Mouse (Mus musculus) CH12F3 (cell line): ENCODE measurements around the gene Ralbp1.

Experiments
- in situ Hi-C: fragments of 300-500 bp; cut with MboI; formaldehyde crosslinking; loops from 2 replicates; pipeline ENCODE4 v1.14.3; 2020; ENCODE audit warnings: low sequenced_read_pairs

Ralbp1 gene

DNA sequence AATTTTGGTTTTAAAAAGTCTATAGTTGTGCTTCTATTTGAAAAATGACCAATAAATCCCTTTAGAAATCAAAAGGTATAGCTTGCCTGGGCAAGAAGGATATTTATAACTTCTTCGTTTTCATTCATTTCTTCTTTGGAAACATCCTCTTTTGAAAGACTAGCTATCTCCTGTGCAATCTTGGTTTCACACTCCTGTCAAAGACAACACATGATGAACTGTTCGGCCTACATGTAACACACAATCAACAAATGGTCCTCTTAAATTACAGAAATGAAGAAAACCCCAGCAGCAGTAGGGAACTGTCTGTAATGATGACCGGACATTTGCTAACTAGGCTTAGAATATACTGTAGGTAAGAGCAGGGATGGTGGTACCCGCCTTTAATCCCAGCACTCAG lies 31.6 kb downstream of the Ralbp1 start:
- in situ Hi-C loops: loop anchor here (25.0 kb wide), 1 partner anchor 358 kb away; no protein-coding TSS in a partner anchor

GRCm38 (mm10) chr17:65853326-65853725 lies 32.3 kb downstream of the Ralbp1 start:
- in situ Hi-C loops: loop anchor here (25.0 kb wide), 1 partner anchor 359 kb away; no protein-coding TSS in a partner anchor

GRCm38 (mm10) chr17:65851749-65852148 lies 33.8 kb downstream of the Ralbp1 start:
- in situ Hi-C loops: loop anchor here (25.0 kb wide), 1 partner anchor 361 kb away; no protein-coding TSS in a partner anchor

DNA sequence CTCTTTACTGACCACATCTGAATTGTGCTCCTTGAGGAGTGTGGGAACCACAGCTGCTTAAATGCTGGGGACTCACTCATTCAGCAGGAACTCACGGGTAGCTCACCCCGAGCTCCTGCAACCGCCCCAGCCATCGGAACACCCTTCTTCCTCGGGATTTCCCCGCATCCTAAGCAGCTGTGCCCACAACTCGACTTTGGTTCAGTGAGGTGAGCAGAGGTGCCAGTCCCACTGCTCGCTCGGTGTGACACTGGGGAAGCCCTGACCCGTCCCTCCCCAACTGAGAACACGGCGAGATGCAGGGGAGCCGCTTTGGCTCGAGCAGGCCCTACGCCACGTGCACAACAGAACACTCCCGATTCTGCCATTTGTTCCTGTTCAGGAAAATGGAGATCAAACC lies 35.1 kb downstream of the Ralbp1 start:
- in situ Hi-C loops: loop anchor here (25.0 kb wide), 1 partner anchor 362 kb away; no protein-coding TSS in a partner anchor

DNA sequence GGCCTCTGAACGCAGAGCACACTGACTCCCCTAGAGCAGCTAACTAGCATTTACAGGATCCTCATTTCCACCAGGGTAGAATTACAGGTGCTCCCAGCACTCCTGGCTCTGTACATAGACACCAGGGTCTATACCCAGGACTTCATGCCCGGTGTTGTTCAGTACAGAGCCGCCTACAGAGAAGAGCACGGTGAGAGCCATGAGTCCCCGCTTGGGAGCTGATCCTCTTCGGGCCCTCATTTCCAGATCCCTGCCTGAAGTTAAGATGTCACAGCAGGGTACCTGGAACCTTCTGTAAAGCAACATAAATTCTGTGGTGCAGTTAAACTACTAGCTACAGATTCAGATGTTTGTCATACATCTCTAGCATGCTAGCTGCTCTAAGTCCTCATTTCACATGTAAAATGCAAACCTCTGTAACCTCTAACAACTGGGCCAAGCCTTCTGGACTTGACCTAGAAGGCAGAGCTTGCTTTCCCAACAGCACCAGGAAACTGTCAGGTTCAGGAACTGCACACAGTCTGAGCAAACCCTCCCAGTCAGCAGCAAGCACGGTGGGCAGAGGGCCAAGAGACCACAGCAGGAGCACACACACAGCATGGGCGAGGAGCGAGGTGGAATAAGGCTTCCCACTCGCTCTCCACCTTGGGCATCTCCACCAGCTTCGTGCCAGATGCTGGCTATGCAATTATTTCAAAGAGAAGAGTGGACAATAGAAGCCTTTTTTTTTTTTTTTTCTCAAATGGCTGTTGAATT lies 37.7 kb downstream of the Ralbp1 start:
- in situ Hi-C loops: no loop called here

GRCm38 (mm10) chr17:65845423-65845822 lies 40.2 kb downstream of the Ralbp1 start:
- in situ Hi-C loops: no loop called here

DNA sequence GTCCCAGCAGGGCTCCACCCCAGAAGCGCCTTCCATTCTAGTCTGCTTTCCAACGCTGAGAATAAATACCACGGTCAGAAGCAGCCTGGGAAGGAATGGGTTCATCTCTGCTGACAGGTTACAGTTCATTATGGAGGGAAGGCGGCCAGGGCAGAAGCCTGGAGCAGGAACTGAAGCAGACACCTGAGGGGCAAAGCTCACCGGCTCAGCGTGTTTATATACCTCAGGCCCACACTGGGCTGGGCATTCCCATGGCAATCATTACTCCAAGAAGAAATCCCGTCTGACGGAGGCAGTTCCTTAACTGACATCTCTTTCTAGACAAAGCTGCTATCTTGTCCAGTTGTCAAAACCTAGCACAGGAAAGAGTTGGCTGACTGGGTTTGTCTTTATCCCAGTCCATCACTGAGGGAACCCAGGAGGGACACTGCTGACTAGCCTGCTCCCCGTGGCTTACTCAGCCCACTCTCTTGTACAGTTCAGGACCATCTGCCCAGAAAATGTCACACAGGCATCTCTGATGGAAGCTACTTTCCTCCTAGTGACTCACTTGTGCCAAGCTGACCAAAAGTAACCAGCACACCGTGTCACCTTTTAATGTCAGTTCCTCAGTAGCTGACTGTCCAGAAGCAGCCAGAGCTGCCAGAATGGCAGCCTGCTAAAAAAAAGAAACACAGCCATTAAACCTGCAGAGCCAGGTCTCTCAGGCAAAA lies 42.8 kb downstream of the Ralbp1 start:
- in situ Hi-C loops: no loop called here

- in situ Hi-C loops: no loop called here
These were observed 45.9 kb downstream of the Ralbp1 start for GRCm38 (mm10) chr17:65839541-65840256.

GRCm38 (mm10) chr17:65836746-65837145 lies 48.9 kb downstream of the Ralbp1 start:
- in situ Hi-C loops: no loop called here

DNA sequence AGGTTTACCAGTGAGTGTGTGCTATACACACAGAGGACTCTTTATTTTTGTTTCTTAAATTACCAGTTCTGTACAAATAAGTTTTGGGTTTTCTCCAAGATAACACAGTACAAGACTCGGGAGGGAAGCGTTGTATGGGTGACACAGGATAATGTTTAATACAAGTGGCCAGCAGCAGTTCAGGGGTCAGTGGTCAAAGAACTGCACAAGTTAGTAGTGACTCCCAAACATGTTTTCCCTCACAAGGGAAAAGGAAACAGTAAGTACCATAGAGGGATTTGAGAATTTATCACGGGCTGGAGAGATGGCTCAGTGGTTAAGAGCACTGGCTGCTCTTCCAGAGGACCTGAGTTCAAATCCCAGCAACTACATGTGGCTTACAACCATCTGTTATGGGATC lies 51.7 kb downstream of the Ralbp1 start:
- in situ Hi-C loops: no loop called here

DNA sequence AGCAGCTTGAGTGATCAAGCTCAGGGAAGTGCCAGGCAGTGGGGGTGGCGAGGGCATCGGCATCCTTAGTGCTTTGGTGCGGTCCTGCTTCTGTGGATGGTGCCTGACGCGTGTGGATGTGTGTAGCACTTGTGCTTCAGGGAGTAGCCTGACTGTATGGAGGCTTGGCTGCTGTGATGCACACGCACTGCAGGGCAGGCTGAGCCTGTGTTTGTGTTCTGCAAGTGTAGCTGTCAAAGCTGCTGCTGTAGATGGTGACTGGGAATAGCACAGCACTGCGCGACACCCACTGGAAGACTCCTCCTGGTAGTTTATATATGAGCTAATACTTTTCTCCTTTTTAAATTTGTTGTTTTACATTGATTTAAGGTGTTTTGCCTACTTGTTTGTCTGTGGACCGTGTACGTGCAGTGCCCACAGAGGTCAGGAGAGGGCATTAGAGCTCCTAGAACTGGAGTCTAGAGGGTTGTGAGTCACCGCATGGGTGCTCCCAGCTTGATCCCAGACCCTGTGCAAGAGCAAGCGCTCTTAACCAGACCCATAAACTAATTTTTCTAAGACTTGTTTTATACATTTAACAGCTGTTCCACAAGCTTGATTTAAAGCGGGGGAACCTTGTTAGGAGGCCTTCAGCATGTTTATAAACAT lies 55.3 kb downstream of the Ralbp1 start:
- in situ Hi-C loops: no loop called here

DNA sequence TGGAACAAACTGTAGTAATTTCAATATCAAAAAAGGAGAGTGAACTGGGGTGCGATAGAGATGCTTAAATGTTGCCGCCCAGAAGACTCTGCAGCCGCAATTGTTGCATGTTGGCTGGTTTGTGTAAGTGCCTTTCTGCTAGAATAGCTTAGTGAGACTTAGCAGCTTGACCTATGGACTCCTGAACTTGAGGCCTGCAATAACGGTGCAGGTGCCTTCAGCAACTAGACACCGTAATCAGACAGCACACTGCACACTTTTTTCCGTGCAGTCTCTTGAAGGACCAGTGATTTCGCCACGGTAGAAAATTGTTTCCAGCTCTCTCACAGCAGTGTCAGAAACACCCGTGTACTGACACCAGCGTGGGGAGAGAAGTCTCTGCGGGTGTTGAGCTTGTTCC lies 56.6 kb downstream of the Ralbp1 start:
- in situ Hi-C loops: no loop called here

DNA sequence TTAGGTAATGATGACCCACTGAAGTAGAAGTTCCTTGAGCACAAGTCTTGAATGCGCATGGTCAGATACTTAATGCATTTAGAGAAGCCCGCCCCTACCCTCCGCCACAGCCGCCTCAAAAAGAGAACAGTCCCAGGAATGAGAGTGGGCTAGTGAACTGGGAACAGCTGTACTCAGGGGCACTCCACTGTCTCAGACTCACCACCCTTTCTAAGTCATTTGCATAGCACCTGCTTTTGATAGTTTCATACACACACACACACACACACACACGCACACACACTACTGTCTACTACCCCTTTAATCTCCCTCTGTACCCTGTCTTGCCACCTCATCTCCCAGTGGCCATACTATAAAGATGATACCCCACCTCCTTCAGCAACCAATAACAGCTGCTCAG lies 57.7 kb downstream of the Ralbp1 start:
- in situ Hi-C loops: no loop called here

DNA sequence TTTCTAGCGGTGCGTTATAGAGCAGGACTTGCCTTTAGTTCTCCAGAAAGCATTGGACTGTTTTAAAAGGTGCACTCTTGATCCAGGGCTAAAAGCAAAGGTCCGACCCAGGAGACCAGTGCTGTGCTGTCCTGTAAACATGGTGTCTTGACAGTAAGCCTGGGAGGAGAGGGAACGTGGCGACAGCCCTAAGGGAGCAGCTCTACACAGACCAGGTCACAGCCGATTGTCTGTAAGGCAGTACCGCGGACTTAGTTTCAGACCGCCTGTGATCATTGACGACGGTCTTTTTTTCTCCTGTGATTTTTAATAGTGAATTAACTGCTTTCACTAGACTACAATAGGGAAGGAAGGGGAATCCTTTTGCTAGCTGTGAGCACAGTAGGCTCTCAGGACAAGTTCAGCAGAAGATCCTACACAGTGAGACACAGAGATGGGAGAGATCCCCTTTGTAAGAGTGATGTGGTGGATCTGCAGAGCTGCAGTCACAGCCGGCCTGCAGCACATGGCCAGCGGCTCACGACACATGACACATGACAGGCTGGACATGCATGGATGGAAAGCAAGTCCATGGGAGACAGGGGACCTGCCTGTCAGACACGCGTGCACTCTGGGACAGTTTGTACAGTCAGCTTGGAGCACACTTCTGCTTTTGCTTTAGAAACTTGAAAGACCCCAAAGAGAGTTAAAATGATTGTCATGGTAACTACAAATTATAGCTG lies 58.3 kb downstream of the Ralbp1 start:
- in situ Hi-C loops: no loop called here

- in situ Hi-C loops: no loop called here
These were observed 59.3 kb downstream of the Ralbp1 start for GRCm38 (mm10) chr17:65826257-65826656.

DNA sequence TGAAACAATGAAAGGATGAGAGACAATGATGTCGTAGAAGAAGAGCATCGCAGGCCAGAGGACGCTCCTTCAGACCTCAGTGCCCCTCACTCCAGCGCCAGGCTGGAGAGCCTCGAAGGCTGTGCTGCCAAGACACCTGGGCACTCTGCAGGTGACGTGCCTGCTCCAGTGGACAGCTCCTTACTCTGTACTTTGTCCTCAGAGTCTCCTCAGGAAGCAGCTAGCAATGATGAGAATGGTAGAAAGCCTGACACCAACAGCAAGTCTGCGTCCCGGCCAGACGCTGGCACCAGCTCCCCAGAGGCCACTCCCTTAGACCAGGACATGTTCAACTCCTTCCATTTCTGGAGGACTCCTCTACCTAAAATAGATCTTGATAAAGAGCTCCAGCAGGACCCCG lies 61.4 kb downstream of the Ralbp1 start:
- in situ Hi-C loops: no loop called here

GRCm38 (mm10) chr17:65822423-65822822 lies 63.2 kb downstream of the Ralbp1 start:
- in situ Hi-C loops: no loop called here

GRCm38 (mm10) chr17:65820197-65820596 lies 65.4 kb downstream of the Ralbp1 start:
- in situ Hi-C loops: no loop called here

GRCm38 (mm10) chr17:65813763-65814162 lies 71.8 kb downstream of the Ralbp1 start:
- in situ Hi-C loops: no loop called here

DNA sequence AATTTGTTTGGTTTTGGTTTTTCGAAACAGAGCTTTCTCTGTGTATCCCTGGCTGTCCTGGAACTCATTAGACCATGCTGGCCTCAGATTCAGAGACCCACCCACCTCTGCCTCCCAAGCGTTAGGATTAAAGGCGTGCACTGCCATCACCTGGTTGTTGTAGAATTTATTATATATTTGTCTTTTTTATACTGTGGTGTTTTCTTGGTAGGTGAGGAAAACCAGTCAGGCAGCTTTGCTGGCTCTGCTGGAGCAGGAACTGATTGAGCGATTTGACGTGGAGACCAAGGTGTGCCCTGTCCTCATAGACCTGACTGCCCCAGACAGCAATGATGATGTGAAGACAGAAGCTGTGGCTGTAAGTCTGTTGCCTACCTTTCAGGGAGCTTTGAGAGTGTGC lies 74.6 kb downstream of the Ralbp1 start:
- in situ Hi-C loops: no loop called here
